Mouse (Mus musculus) T-helper 17 cell (primary cell): Measurements from ENCODE around the gene Dnajc10.

Experiments used
- in situ Hi-C, 2 experiments: fragments of 300-600 bp; cut with MboI, MseI; formaldehyde crosslinking; loops; 1 replicate in 1 of 2; 2 replicates in 1 of 2; pipeline ENCODE4 v1.15.1; 2025; ENCODE audit warnings: high pct_unique_total_duplicates in 2 of 2

Dnajc10 gene

GRCm38 (mm10) chr2:80315242-80316161 is at the start of gene Dnajc10:
Gene Dnajc10, plus strand, starts transcription at chr2:80315466.
- in situ Hi-C loops: no loop called here

DNA sequence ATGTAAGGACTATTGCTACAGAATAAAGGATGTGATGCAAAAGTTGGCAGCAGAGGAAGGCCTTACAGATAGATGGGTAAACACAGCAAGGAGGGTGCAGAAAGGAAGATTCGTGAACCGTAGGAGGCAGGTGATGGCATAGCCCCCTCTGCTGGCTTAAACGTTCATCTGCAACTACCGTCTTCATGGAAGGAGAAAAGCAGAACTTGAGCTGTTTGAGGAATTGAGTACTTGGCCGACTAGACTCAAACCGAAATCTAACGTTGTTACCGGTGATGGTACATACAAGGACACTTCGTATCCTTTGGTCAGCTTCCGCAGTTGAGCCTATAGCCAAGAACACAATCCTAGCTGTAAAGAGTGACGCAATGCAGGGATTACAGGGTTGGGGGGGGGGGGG is 48.4 kb upstream of the Dnajc10 start:
- in situ Hi-C loops: no loop called here

DNA sequence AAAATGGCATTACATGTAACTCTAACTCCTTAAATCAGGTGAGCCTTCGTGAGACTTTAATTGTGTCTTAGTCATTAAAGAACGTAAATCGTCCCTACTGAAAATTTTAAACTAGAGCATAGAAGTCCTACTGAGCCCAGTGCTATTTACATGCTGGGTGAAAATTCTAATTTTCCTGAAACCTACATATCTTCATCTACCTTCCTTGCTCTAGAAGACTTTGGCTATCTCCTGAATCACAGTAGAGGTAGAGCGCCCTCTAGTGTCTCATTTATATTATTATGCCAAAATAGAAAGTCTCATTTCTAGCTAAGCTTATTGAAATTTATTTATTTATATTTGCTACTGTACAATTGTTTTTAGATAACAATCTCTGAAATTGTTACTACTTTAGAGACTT is 47.2 kb upstream of the Dnajc10 start:
- in situ Hi-C loops: no loop called here

DNA sequence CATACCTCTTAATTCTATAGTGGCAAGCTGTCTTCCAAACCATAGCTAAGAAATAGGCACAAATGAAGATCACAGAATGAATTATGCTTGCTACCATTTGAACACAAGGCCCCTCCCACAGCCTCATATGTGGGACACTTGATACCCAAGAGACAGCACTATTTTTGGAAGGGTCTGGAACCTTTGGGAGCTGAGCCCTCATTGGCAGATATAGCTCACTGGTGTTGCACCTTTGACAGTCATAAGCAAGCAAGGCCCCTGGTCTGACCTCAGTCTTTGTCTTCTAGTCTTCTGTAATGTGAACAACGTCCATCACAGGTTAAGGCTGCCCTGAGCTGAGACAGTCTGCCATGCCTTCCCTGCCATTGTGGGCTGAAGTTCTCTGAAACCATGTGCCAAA is 43.8 kb upstream of the Dnajc10 start:
- in situ Hi-C loops: no loop called here

DNA sequence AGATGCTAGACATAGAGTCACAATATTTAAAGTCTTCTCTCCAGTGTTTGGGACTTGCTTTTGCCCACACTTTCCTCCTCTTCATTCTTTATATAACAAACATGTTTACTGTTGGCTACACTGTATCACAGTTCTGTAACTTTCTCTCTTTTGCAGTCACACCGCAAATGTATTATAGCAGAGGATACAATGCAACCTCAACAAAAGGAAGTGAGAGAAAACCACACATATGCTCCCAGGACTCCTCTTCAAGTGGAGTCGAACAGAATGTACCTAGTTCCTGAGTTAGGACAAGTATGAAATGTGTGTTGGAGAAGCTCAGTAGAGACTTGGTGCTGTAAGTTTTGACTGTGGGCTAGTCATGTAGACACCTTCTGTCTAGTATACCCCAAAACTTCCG is 42.2 kb upstream of the Dnajc10 start:
- in situ Hi-C loops: no loop called here

- in situ Hi-C loops: no loop called here
These were observed 41.5 kb upstream of the Dnajc10 start for GRCm38 (mm10) chr2:80273763-80274162.

DNA sequence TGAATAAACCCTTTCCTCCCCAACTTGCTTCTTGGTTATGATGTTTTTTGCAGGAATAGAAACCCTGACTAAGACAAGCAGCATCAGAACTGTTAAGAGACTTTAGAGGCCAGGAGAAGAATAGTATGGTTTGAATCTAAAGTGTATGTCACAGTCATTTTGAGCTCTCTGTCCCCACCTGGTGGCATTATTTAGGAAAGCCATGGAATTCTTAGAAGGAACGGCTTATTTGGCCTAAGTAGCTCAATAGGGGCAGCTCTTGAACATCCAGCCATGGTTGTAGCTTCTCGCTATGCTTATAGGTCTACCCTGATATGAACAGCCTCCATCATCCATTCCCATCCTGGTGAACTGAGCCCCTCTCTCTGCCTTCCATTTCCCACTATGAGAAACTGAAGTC is 40.1 kb upstream of the Dnajc10 start:
- in situ Hi-C loops: loop anchor here in 1 of 2 experiments (25.0 kb wide), 1 partner anchor 1188 kb away; no protein-coding TSS in a partner anchor

GRCm38 (mm10) chr2:80282214-80282613 is 33.1 kb upstream of the Dnajc10 start:
- in situ Hi-C loops: loop anchor here in 1 of 2 experiments (5.0 to 25.0 kb wide), 2 partner anchors 420 to 1195 kb away; no protein-coding TSS in a partner anchor

GRCm38 (mm10) chr2:80286397-80286796 is 28.9 kb upstream of the Dnajc10 start:
- in situ Hi-C loops: loop anchor here in 1 of 2 experiments (25.0 kb wide), 1 partner anchor 1199 kb away; no protein-coding TSS in a partner anchor

GRCm38 (mm10) chr2:80292172-80292571 is 23.1 kb upstream of the Dnajc10 start, which contains the start of gene Prdx6b:
Gene Prdx6b, plus strand, starts transcription at chr2:80292472.
- in situ Hi-C loops: loop anchor here in 1 of 2 experiments (25.0 kb wide), 1 partner anchor 1205 kb away; no protein-coding TSS in a partner anchor

- in situ Hi-C loops: loop anchor here in 1 of 2 experiments (25.0 kb wide), 1 partner anchor 1211 kb away; no protein-coding TSS in a partner anchor
These were observed 16.9 kb upstream of the Dnajc10 start for GRCm38 (mm10) chr2:80298334-80298733.

DNA sequence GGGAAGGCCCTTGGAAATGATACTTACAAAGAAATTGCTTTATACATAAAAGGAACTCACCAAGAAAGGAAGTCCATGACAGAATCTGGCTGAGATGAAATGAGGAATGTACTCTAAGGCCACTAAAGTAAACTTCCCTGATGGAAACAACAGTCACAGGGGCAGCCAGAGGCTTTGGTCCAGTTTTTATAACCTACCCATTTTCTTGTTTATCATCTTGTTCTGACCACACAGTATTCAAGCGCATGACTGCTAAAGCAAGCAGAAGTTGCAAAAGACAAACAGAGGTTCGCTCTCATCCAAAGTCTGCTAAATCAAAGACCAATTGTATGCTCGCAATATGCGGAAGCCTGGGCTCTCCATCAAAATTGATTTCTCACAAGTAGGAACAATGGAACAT is 14.5 kb upstream of the Dnajc10 start:
- in situ Hi-C loops: no loop called here

DNA sequence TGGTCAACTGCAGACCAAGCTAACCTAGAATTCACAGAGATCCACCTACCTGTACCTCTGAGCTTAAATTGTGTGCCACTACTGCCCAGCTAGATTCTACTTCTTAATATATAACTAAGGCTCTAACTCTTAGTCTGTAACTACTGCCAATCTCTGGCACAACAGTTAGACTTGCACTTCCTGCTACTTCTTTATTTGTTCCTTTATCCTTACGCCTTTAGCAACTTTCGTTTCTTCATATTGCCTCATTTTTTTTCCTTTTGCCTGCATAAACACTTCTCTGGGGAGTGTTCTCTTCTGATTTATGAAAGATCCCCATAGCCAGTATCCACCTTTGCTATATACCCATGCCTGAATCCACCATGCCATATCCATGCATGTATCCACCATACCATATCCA is 11.3 kb upstream of the Dnajc10 start:
- in situ Hi-C loops: no loop called here

DNA sequence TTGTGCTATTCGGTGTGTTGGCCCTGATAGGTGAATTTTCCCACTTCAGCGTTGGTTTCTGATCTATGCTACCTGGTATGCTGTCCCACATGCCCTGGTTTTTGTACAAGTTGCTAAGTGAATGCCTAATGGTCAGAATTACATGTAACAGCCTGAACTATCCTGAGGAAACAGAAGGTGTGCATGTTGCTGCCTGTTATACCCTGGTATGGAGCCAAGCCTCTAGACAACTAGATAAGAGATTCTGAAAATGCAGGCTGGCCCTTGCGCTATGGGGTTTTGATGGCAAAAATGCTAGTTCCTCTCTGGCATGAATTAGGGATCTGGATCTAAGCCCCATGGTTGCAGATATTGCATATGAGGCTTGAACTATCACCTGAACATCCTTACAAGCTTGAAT is 7.6 kb upstream of the Dnajc10 start:
- in situ Hi-C loops: no loop called here

DNA sequence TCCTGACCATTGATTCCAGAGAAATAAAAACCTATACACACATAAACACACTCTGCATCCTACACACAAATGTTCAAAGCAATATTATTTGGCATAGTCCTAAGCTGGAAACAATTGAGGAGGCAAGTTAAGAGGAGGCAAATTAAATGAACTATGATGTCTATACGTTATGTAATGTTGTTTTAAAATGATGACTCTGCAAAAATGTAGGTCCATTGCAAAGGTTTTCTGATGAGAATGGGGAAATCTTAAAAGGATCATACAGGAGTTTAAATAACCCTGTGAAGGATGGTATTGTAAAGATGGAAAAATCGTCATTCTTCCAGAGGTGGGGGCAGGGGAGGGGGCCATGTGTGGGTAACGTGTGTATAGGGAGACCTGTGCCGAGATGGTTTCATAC is 5.5 kb upstream of the Dnajc10 start:
- in situ Hi-C loops: no loop called here

GRCm38 (mm10) chr2:80310772-80311171 is 4.5 kb upstream of the Dnajc10 start:
- in situ Hi-C loops: no loop called here

- in situ Hi-C loops: no loop called here
These were observed 3.9 kb upstream of the Dnajc10 start for GRCm38 (mm10) chr2:80311350-80311749.

DNA sequence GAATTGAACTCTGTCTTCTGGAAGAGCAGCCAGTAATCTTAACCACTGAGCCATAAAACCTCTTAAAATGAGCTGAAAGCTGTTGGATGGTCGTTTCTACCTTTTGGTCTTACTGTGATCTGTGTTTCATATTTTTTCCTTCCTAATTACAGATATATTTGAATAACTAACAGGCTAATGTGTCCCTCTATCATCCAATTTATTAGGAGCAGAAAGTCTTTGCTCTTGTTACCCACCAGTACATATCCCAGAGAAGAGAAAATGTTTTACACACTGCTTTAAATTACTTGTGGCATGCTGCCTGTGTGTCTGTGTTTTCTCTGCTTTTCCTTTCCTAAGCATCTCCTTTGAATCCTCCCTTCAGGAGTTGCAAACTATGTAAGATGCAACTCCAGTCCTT is 1.1 kb upstream of the Dnajc10 start:
- in situ Hi-C loops: no loop called here

DNA sequence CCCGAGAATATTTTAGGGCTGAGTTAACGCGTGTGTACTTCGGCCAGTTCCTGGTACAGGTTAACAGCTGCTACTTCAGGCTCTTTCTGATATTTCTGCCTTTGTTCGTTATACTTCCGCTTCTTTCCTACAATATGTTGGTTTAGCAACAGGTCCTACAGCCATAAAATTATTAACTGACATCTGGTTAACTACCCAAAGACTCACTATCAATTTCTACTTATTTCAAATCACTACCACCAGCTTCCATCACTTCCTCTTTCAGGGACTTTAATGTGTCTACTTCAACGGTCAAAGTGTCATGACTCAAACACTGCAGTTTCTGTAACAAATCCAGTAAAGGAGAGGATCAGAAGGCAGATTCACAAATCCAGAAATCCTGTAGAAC is 418 bp upstream of the Dnajc10 start:
- in situ Hi-C loops: no loop called here

- in situ Hi-C loops: no loop called here
These were observed 7.6 kb downstream of the Dnajc10 start for GRCm38 (mm10) chr2:80322878-80323277.

- in situ Hi-C loops: no loop called here
These were observed 10.5 kb downstream of the Dnajc10 start for GRCm38 (mm10) chr2:80325779-80326178.

DNA sequence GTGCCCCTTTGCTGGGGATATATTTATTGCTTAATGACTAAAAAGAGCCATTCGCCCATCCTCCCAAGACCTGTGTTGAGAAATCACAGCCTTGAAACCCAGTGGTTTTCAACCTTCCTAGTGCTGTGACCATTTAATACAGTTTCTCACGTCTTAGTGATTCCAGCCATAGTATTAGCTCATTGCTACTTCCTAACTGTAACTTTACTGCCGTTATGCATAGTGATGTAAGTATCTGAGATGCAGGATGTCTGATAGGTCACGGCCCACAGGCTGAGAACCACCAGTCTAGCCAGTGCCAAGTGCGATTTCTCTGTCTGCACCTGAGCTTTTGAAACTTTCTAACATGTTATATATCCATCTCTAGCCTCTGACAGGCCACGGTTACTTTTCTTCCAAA is 12.0 kb downstream of the Dnajc10 start:
- in situ Hi-C loops: no loop called here
